Mouse (Mus musculus) stomach, postnatal 0 days (tissue): ENCODE results near the gene Nup43. TPM values are rescaled to one million over a fixed set of nuclear protein-coding genes. Genes with fewer than 3 reads are reported as not detected.

Experiments
- ATAC-seq: fragments of 200-750 bp; cut with Nextera tagmentation; 2 replicates; pipeline ENCODE4 v1.8.0; 2017; ENCODE audit not compliant: low FRiP score, low TSS enrichment
- DNase-seq: peaks from one replicate; pipeline ENCODE4 v3.0.0-alpha.2; 2016; ENCODE audit warnings: low spot score
- H3K27ac ChIP-seq: fragments of 300-500 bp; sonication (generic); replicated peaks from 2 replicates; pipeline ENCODE4 v1.5.1; 2014; ENCODE audit warnings: mild to moderate bottlenecking, control low read depth
- H3K27me3 ChIP-seq: fragments of 300-500 bp; sonication (generic); 2 replicates; pipeline ENCODE4 v1.6.1; 2014; ENCODE audit warnings: low read length; ENCODE audit not compliant: control insufficient read depth, insufficient read depth
- H3K36me3 ChIP-seq: fragments of 300-500 bp; sonication (generic); 2 replicates; pipeline ENCODE4 v1.6.1; 2014; ENCODE audit warnings: low read length, mixed read lengths; ENCODE audit not compliant: control insufficient read depth, insufficient read depth
- H3K4me1 ChIP-seq: fragments of 300-500 bp; sonication (generic); replicated peaks from 2 replicates; pipeline ENCODE4 v1.6.1; 2014; ENCODE audit warnings: antibody characterized with exemption; ENCODE audit not compliant: control insufficient read depth, insufficient read depth
- H3K4me2 ChIP-seq: fragments of 300-500 bp; sonication (generic); replicated peaks from 2 replicates; pipeline ENCODE4 v1.6.1; 2014; ENCODE audit warnings: low read depth, mild to moderate bottlenecking, control low read depth, moderate library complexity
- H3K4me3 ChIP-seq: fragments of 300-500 bp; sonication (generic); 2 replicates; pipeline ENCODE4 v1.5.1; 2014; ENCODE audit warnings: low read depth, low read length, control low read depth
- H3K9ac ChIP-seq: fragments of 300-500 bp; sonication (generic); 2 replicates; pipeline ENCODE4 v1.6.1; 2014; ENCODE audit warnings: mild to moderate bottlenecking, low read length, control low read depth, mixed read lengths
- H3K9me3 ChIP-seq: fragments of 300-500 bp; sonication (generic); 2 replicates; pipeline ENCODE4 v1.6.1; 2016; ENCODE audit warnings: low read length; ENCODE audit not compliant: control insufficient read depth
- CTCF ChIP-seq: IDR thresholded peaks from 2 replicates; pipeline ENCODE4 v1.5.1; 2016; ENCODE audit warnings: antibody characterized with exemption, low read depth, mild to moderate bottlenecking, moderate library complexity
- EP300 ChIP-seq: optimal IDR thresholded peaks from 2 replicates; pipeline ENCODE3; 2016; ENCODE audit warnings: antibody characterized with exemption
- WGBS: fragments of 180-500 bp; shearing (Covaris S2); extraction: QIAGEN DNeasy Blood & Tissue Kit; methylation state at CpG from one replicate; pipeline ENCODE4 v1.1.7; 2014; 5-methylcytosine and 5-hydroxymethylcytosine counted together
- polyA plus RNA-seq: library from polyadenylated mRNA; unstranded; fragments of >200 nt; fragmentation: Nextera tagmentation; extraction: Ambion mirVana; gene quantifications from 2 replicates; pipeline ENCODE4 v1.2.1, GENCODE M21; 2015

Gene Nup43
- polyA plus RNA-seq, 1 experiment from 2014 or later = 17.5 TPM

DNA sequence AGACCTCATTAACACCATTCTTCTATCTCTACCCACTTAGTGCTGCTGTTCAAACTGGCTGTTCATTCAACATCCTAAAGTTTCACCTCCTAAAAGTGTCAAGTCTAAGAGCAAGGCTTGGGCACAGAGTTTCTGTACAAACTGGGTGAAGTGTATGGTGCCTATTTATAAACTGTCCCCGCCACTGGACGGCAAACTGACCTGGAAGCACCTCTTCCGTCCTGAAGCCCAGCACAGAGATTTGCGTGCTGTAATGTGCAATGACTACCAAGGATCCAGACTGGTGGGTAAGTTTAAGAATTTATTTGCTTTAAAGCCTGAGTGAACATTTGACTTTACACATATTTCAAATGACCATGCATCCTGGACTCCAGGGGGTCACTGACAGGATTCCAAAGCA, 38.2 kb upstream of the Nup43 start:
- Histone ChIP-seq H3K9ac (no peak overlapping the region), H3K27me3 (no peaks in the 10 kb centered on the region), H3K4me1 (no peaks in the 10 kb centered on the region), H3K36me3 (peaks cover 5% of the 10 kb centered on the region; the same call in 1 of the 2 replicates), H3K27ac (no peak overlapping the region), H3K4me2 (no peak overlapping the region), H3K9me3 (no peaks in the 10 kb centered on the region), H3K4me3 (no peak overlapping the region)
- WGBS = 91% methylated on average over 4 of the region's 4 CpGs
- TF ChIP-seq EP300 (no peak), CTCF (no peak)
- ATAC-seq (no peak), DNase-seq (no peak)

DNA sequence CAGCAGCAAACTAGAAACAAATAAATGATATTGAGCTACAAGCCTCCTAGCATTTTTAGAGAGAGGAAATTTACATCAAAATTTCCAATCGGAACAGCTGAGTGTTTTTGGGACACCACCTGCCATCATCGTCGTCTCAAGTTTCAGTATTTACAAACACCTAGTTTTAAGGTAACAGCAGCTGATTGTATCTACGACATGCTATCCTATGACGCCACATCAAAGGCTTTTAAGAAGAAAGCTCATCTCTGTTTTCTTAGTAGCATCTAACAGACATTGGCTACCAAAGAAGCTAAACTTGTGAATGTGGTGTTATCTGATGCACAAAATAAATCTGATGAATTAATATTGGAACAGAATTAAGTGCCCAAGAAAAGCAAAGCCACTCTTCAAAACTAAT, 37.0 kb upstream of the Nup43 start:
- no peaks in the 10 kb centered on the region for H3K27me3 ChIP-seq
- DNase-seq (no peak), ATAC-seq (no peak)
- H3K9me3 ChIP-seq = no peaks in the 10 kb centered on the region
- no peak overlapping the region for H3K9ac ChIP-seq
- no peak overlapping the region for H3K27ac ChIP-seq
- peaks cover 5% of the 10 kb centered on the region; the same call in 1 of the 2 replicates for H3K36me3 ChIP-seq
- TF ChIP-seq EP300 = no peak
- no peak for TF ChIP-seq CTCF
- H3K4me3 ChIP-seq = no peak overlapping the region
- no peak overlapping the region for H3K4me2 ChIP-seq
- WGBS = 86% methylated on average over 5 of the region's 5 CpGs
- no peaks in the 10 kb centered on the region for H3K4me1 ChIP-seq

DNA sequence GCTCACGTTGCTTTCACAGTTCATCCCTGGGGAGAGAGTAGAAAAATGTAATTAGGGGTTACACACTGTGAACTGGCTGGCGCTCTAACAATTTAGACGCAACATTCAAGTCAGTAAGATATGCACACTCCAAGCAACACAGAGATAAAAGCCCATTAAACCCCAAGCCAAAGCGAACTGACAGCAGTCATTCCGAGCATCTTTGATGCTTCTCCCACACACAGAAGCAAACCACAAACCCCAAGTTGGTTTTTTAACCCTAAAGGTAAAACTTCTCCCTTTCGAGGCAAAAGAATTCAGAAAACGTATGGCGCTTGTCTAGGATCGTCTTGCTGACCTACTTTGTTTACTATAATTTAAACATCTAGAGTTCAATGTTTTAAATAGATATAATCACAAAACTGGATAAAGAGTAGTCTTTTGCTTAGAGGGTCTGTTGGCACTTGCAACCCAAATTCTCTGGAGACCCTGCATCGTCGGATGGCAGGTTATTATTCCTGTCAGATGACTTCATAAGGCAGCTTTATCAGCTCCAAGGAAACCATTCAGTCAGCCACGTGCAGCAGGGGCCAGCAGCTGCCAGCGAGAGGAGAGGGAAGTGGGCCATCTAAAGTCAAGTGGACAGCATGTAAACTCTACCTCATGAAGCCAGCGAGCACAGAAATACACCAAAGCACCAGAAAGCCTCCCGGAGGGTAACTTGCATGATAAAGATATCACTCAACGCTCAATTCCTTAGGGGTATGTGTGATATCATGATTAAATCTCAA, 36.2 kb upstream of the Nup43 start:
- no peak overlapping the region for H3K4me3 ChIP-seq
- TF ChIP-seq CTCF = no peak
- TF ChIP-seq EP300 = no peak
- H3K9me3 ChIP-seq = no peaks in the 10 kb centered on the region
- no peak overlapping the region for H3K9ac ChIP-seq
- no peak overlapping the region for H3K4me2 ChIP-seq
- H3K36me3 ChIP-seq = peaks cover 5% of the 10 kb centered on the region; the same call in 1 of the 2 replicates
- no peak for ATAC-seq
- no peaks in the 10 kb centered on the region for H3K27me3 ChIP-seq
- DNase-seq = no peak
- no peaks in the 10 kb centered on the region for H3K4me1 ChIP-seq
- H3K27ac ChIP-seq = no peak overlapping the region
- 63% methylated on average over 16 of the region's 16 CpGs for WGBS

DNA sequence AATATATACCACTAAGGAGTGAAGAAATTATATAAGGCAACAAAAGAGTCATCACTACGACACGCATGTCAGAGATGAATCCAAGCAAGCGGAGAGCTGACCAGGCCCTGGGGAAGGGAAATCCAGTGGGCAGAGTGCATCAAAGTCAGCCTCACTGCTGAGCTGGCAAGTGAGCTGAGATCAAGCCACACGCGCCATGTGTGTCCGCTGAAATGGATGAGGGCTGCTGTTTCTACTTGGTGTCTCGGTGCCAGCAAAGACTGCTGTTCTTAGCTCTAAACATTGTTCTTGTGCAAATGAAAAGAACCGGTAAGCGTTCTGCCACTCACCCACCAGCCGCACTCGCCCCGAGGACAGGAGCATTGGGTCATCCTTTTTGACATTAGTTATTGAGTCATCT, 26.9 kb upstream of the Nup43 start:
- Histone ChIP-seq H3K4me1 (no peaks in the 10 kb centered on the region), H3K9me3 (no peaks in the 10 kb centered on the region), H3K36me3 (peaks cover 6% of the 10 kb centered on the region; the same call in 1 of the 2 replicates), H3K9ac (no peak overlapping the region), H3K27me3 (no peaks in the 10 kb centered on the region), H3K4me2 (no peak overlapping the region), H3K4me3 (no peak overlapping the region), H3K27ac (no peak overlapping the region)
- ATAC-seq = no peak
- 95% methylated on average over 12 of the region's 12 CpGs for WGBS
- no peak for DNase-seq
- TF ChIP-seq EP300 = no peak
- TF ChIP-seq CTCF = no peak

DNA sequence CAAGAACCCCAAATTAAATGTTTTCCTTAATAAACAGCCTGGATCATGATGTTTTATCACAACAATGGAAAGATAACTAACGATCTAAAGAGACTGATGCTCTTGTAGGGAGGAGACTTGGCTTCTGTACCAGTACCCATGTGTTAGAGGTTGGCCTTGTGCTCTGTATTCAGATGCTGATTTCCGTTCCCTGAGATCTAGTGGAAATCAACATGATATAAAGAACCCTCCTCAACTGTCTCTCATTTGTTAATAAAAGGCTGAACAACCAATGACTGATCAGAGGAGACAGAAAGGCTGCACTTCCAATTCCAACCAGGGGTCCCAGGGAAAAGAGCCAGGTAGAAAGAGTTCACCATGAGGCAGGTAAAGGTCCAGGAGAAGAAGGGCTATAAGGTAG, 21.4 kb upstream of the Nup43 start:
- H3K27me3 ChIP-seq = no peaks in the 10 kb centered on the region
- peaks cover 14% of the 10 kb centered on the region for H3K36me3 ChIP-seq
- no peaks in the 10 kb centered on the region for H3K4me1 ChIP-seq
- TF ChIP-seq EP300 (no peak), CTCF (no peak)
- WGBS = 87% methylated on average over 2 of the region's 2 CpGs
- ATAC-seq = no peak
- no peak overlapping the region for H3K9ac ChIP-seq
- H3K4me3 ChIP-seq = no peak overlapping the region
- no peak overlapping the region for H3K4me2 ChIP-seq
- DNase-seq = no peak
- no peak overlapping the region for H3K27ac ChIP-seq
- H3K9me3 ChIP-seq = no peaks in the 10 kb centered on the region

DNA sequence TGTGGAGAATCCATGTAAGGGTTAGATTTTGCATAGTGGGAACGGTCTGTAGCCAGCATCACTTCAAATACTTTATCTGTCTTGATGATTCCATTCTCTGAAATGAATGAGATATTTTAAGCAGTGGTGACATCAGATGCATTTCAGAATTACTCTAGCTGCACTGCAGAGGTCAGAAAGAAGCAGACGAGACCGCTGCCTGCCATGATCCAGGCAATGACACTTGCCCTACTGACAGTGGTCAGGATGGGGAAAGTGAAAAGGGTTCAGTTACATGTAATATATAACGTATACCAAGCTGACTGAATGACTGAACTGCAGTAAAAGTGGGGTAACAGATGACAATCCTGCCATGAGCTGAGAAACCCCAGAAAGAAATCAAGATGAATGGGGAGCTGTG, 18.2 kb upstream of the Nup43 start:
- no peaks in the 10 kb centered on the region for H3K9me3 ChIP-seq
- DNase-seq (no peak), ATAC-seq (no peak)
- H3K36me3 ChIP-seq = peaks cover 13% of the 10 kb centered on the region
- H3K4me2 ChIP-seq = no peak overlapping the region
- H3K4me3 ChIP-seq = no peak overlapping the region
- no peak overlapping the region for H3K27ac ChIP-seq
- no peaks in the 10 kb centered on the region for H3K4me1 ChIP-seq
- TF ChIP-seq CTCF (no peak), EP300 (no peak)
- WGBS = 85% methylated on average over 4 of the region's 4 CpGs
- H3K27me3 ChIP-seq = no peaks in the 10 kb centered on the region
- no peak overlapping the region for H3K9ac ChIP-seq
